Mouse (Mus musculus) heart, embryonic 14.5 days (tissue): Measurements from ENCODE around the gene Fam169b. TPM values are rescaled to one million over a fixed set of nuclear protein-coding genes. Genes with fewer than 3 reads are reported as not detected.

Experiments
- ATAC-seq: fragments of 200-750 bp; cut with Nextera tagmentation; 2 replicates; pipeline ENCODE4 v1.8.0; 2017; ENCODE audit warnings: low read depth, moderate TSS enrichment; ENCODE audit not compliant: insufficient number of reproducible peaks, insufficient read depth, low FRiP score
- H3K27ac ChIP-seq, 2 experiments: fragments of 200-500 bp in 1 of 2; fragments of 300-500 bp in 1 of 2; sonication (generic) in 1 of 2; replicated peaks in 1 of 2; 2 replicates each; pipeline ENCODE4 v1.5.1; 2012 to 2014; ENCODE audit warnings: low read depth in 2 of 2, low read length in 2 of 2, control low read depth in 1 of 2, mild to moderate bottlenecking in 1 of 2, mixed read lengths in 1 of 2; ENCODE audit not compliant: control insufficient read depth in 1 of 2, insufficient read depth in 1 of 2
- H3K27me3 ChIP-seq: fragments of 300-500 bp; sonication (generic); 2 replicates; pipeline ENCODE4 v1.6.1; 2014; ENCODE audit warnings: mild to moderate bottlenecking, low read length, control low read depth; ENCODE audit not compliant: control insufficient read depth, insufficient read depth
- H3K36me3 ChIP-seq: fragments of 300-500 bp; sonication (generic); 2 replicates; pipeline ENCODE4 v1.6.1; 2014; ENCODE audit warnings: mild to moderate bottlenecking, control low read depth, low read length, mixed read lengths; ENCODE audit not compliant: control insufficient read depth, insufficient read depth
- H3K4me1 ChIP-seq, 2 experiments: fragments of 200-500 bp in 1 of 2; fragments of 300-500 bp in 1 of 2; sonication (generic) in 1 of 2; 2 replicates each; pipeline ENCODE4 v1.6.1; 2012 to 2014; ENCODE audit warnings: low read length in 2 of 2, control low read depth in 1 of 2, mixed read lengths in 1 of 2; ENCODE audit not compliant: control insufficient read depth in 2 of 2, insufficient read depth in 2 of 2
- H3K4me2 ChIP-seq: fragments of 300-500 bp; sonication (generic); 2 replicates; pipeline ENCODE4 v1.6.1; 2014; ENCODE audit warnings: mild to moderate bottlenecking, low read length
- H3K4me3 ChIP-seq, 2 experiments: fragments of 200-500 bp in 1 of 2; fragments of 300-500 bp in 1 of 2; sonication (generic) in 1 of 2; 2 replicates each; pipeline ENCODE4 v1.5.1; 2012 to 2014; ENCODE audit warnings: low read length in 2 of 2, mild to moderate bottlenecking in 2 of 2, control low read depth in 1 of 2, low read depth in 1 of 2, moderate library complexity in 1 of 2; ENCODE audit not compliant: control insufficient read depth in 1 of 2, insufficient read depth in 1 of 2
- H3K9ac ChIP-seq: fragments of 300-500 bp; sonication (generic); 2 replicates; pipeline ENCODE4 v1.6.1; 2014; ENCODE audit warnings: mild to moderate bottlenecking, low read length
- H3K9me3 ChIP-seq: fragments of 300-500 bp; sonication (generic); 2 replicates; pipeline ENCODE4 v1.6.1; 2016; ENCODE audit warnings: low read length, control low read depth; ENCODE audit not compliant: control insufficient read depth
- WGBS: fragments of 180-500 bp; shearing (Covaris S2); extraction: QIAGEN DNeasy Blood & Tissue Kit; methylation state at CpG from one replicate; pipeline ENCODE4 v1.1.7; 2014; 5-methylcytosine and 5-hydroxymethylcytosine counted together
- polyA plus RNA-seq: library from polyadenylated mRNA; unstranded; fragments of >200 nt; fragmentation: Nextera tagmentation; extraction: Ambion mirVana; gene quantifications from 2 replicates; pipeline ENCODE4 v1.2.1, GENCODE M21; 2014

Fam169b gene
- polyA plus RNA-seq, 1 experiment from 2014 or later: 0.05 TPM

- Histone ChIP-seq H3K9ac (no peak overlapping the region), H3K4me3 (no peak overlapping the region), H3K9me3 (no peaks in the 10 kb centered on the region), H3K36me3 (no peaks in the 10 kb centered on the region), H3K4me1 (peaks cover 5 to 6% of the 10 kb centered on the region in 2 experiments; a peak in 3 of 4 replicates), H3K27me3 (no peaks in the 10 kb centered on the region), H3K4me2 (no peak overlapping the region), H3K27ac (no peak overlapping the region)
- ATAC-seq: no peak
- 28% methylated on average over 3 of the region's 3 CpGs for WGBS
Measured at GRCm38 (mm10) chr7:68386767-68387166, 113.1 kb downstream of the Fam169b start.

GRCm38 (mm10) chr7:68395707-68396333 is 122.2 kb downstream of the Fam169b start:
- Histone ChIP-seq H3K27ac (no peak overlapping the region), H3K4me1 (no peaks in the 10 kb centered on the region), H3K4me2 (no peak overlapping the region), H3K36me3 (no peaks in the 10 kb centered on the region), H3K4me3 (no peak overlapping the region), H3K27me3 (no peaks in the 10 kb centered on the region), H3K9ac (no peak overlapping the region), H3K9me3 (no peaks in the 10 kb centered on the region)
- 77% methylated on average over 6 of the region's 6 CpGs for WGBS
- ATAC-seq: no peak

GRCm38 (mm10) chr7:68400516-68400915 is 126.9 kb downstream of the Fam169b start:
- Histone ChIP-seq H3K4me1 (no peaks in the 10 kb centered on the region), H3K27ac (no peak overlapping the region), H3K4me3 (no peak overlapping the region), H3K9ac (no peak overlapping the region), H3K4me2 (no peak overlapping the region), H3K27me3 (no peaks in the 10 kb centered on the region), H3K9me3 (no peaks in the 10 kb centered on the region), H3K36me3 (no peaks in the 10 kb centered on the region)
- ATAC-seq: no peak
- WGBS: 89% methylated on average over 7 of the region's 7 CpGs

GRCm38 (mm10) chr7:68408611-68409010 is 135.0 kb downstream of the Fam169b start:
- WGBS: 39% methylated on average over 5 of the region's 5 CpGs
- ATAC-seq: no peak
- H3K36me3 ChIP-seq: no peaks in the 10 kb centered on the region

More at GRCm38 (mm10) chr7:68408611-68409010, 135.0 kb downstream of the Fam169b start:
- Histone ChIP-seq H3K9ac (no peak overlapping the region), H3K9me3 (no peaks in the 10 kb centered on the region), H3K4me2 (no peak overlapping the region), H3K4me3 (no peak overlapping the region), H3K27ac (no peak overlapping the region), H3K4me1 (peaks cover 0 to 3% of the 10 kb centered on the region in 2 experiments; a peak in 2 of 4 replicates), H3K27me3 (no peaks in the 10 kb centered on the region)

Other genes with a start within 250 kb of the Fam169b start
- gene Pgpep1l, start 9.6 kb upstream of the Fam169b start, polyA plus RNA-seq: 0.42 TPM in 2 replicates